Comparison of ENCODE assay signal across 13 mouse cellular contexts in the genomic region with DNA sequence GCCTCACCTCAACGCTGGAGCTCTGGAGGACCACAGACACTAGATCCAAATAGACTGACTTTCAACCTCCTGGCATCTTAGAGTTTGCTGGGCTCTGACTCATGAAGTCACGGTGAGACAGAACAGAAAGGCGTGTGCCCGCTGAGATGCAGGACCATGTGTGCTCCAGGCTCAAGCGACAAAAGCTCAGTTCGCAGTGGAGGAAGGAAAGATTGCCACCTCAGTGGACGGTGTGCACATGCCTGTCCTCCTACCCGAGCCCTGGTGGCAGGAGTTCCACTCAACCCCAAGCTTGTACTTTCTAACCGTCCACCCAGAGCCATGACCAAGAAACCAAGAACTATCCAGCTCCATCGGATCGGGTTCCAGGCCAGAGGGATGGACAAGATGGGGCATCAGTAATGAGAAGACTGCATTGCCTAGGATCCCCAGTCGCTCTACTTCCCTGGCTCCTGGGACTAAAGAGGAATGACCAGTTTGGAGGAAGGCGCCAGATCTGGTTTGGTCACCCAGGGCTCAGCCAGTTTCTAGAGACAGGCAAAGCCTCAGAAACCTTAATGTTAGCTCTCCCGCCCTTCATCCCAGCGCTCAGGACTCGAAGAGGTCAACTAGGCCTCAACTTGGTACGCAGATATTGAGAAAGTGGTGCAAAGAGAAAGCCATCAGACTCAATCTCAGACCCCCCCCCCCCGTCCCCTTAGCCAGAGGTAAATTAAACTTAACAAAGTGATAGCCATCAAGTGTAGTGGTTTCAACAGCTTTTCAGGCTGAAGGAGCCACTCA. TPM values are rescaled to one million over a fixed set of nuclear protein-coding genes. Genes with fewer than 3 reads are reported as not detected.
DNase-seq lines count a peak whose midpoint lies in the region; ATAC-seq and TF ChIP-seq lines count a peak whose summit lies in the region.
"Had no signal": no experiment of that assay in that cellular context is flagged by ENCODE, and none has a peak within 500 bp of the region (broad histone marks: within the 10 kb centered on the region; RNA-seq: fewer than 3 reads in every experiment).

No protein-coding gene starts in this region.

- H3K9ac ChIP-seq in forebrain, postnatal 0 days = no peak overlapping the region
- no peak overlapping the region for H3K9ac ChIP-seq in hindbrain, embryonic 15.5 days
- H3K9ac ChIP-seq in midbrain, postnatal 0 days (replicated peaks; ENCODE audit: low read length, poor library complexity, severe bottlenecking) = no peak overlapping the region

- no peaks in the 10 kb centered on the region for H3K9me3 ChIP-seq in forebrain, embryonic 10.5 days
- H3K9me3 ChIP-seq in forebrain, postnatal 0 days (ENCODE audit: low read length) = no peaks in the 10 kb centered on the region
- H3K9me3 ChIP-seq in hindbrain, embryonic 15.5 days = no peaks in the 10 kb centered on the region
- no peaks in the 10 kb centered on the region for H3K9me3 ChIP-seq in midbrain, postnatal 0 days (ENCODE audit: low read length)

- H3K4me2 ChIP-seq in forebrain, postnatal 0 days (ENCODE audit: low read depth) = no peak overlapping the region
- H3K4me2 ChIP-seq in hindbrain, embryonic 15.5 days = peak overlapping the region; percentile 21
- H3K4me2 ChIP-seq in midbrain, postnatal 0 days (ENCODE audit: low read depth, low read length, poor library complexity, severe bottlenecking) = peak overlapping the region; percentile 16; the same call in 1 of the 2 replicates

- peak overlapping the region; percentile 40; the same call in 1 of the 2 replicates for H3K27ac ChIP-seq in forebrain, embryonic 10.5 days
- H3K27ac ChIP-seq in forebrain, postnatal 0 days (ENCODE audit: low read depth, low read length) = no peak overlapping the region
- no peak overlapping the region for H3K27ac ChIP-seq in hindbrain, embryonic 15.5 days (replicated peaks)
- H3K27ac ChIP-seq in midbrain, postnatal 0 days (ENCODE audit: low read depth, low read length) = no peak overlapping the region

- TF ChIP-seq CTCF in forebrain, postnatal 0 days (IDR thresholded peaks at IDR 0.05; ENCODE audit: low read depth) = no peak
- no peak for TF ChIP-seq CTCF in midbrain, postnatal 0 days (IDR thresholded peaks at IDR 0.05)

- H3K36me3 ChIP-seq in forebrain, embryonic 10.5 days (replicated peaks) = no peaks in the 10 kb centered on the region
- no peaks in the 10 kb centered on the region for H3K36me3 ChIP-seq in forebrain, postnatal 0 days (ENCODE audit: insufficient read depth)
- H3K36me3 ChIP-seq in hindbrain, embryonic 15.5 days = no peaks in the 10 kb centered on the region
- no peaks in the 10 kb centered on the region for H3K36me3 ChIP-seq in midbrain, postnatal 0 days (ENCODE audit: insufficient read depth, low read length)

- peak; percentile 40 for DNase-seq in forebrain, embryonic 10.5 days (ENCODE audit: extremely low spot score, low spot score)
- DNase-seq in forebrain, postnatal 0 days = no peak
- peak; percentile 38 for DNase-seq in embryo, embryonic 10.5 days (ENCODE audit: low spot score)
- no peak for DNase-seq in midbrain, postnatal 0 days (ENCODE audit: low spot score)
- no peak for DNase-seq in frontal cortex, postnatal 25 days (ENCODE audit: low spot score in 2 of 2)
- DNase-seq in gastrocnemius, adult 18-20 months (ENCODE audit: low spot score) = no peak
- DNase-seq in Muller cell, postnatal 12 days (ENCODE audit: inconsistent ontology term) = no peak
- DNase-seq: gastrocnemius, postnatal 36 days; layer of hippocampus, postnatal 36 days; liver had no signal

- H3K27me3 ChIP-seq in forebrain, embryonic 10.5 days (ENCODE audit: poor library complexity, severe bottlenecking) = peaks cover 100% of the 10 kb centered on the region
- peaks cover 79% of the 10 kb centered on the region for H3K27me3 ChIP-seq in forebrain, postnatal 0 days (ENCODE audit: insufficient read depth, low read length)
- peaks cover 70% of the 10 kb centered on the region for H3K27me3 ChIP-seq in hindbrain, embryonic 15.5 days
- H3K27me3 ChIP-seq in midbrain, postnatal 0 days (ENCODE audit: insufficient read depth, low read length) = peaks cover 64% of the 10 kb centered on the region

- peaks cover 48% of the 10 kb centered on the region for H3K4me1 ChIP-seq in forebrain, embryonic 10.5 days
- H3K4me1 ChIP-seq in forebrain, postnatal 0 days (ENCODE audit: insufficient read depth) = no peaks in the 10 kb centered on the region; the same call in 1 of the 2 replicates
- peaks cover 24% of the 10 kb centered on the region for H3K4me1 ChIP-seq in hindbrain, embryonic 15.5 days (replicated peaks)
- peaks cover 3% of the 10 kb centered on the region; the same call in 1 of the 2 replicates for H3K4me1 ChIP-seq in midbrain, postnatal 0 days (ENCODE audit: insufficient read depth, low read length)

- ATAC-seq in forebrain, postnatal 0 days = no peak
- ATAC-seq in hindbrain, embryonic 15.5 days (ENCODE audit: low FRiP score, low read depth) = no peak
- no peak for ATAC-seq in midbrain, postnatal 0 days (ENCODE audit: low FRiP score)
- ATAC-seq: lung, postnatal 0 days had no signal

- peak overlapping the region; percentile 44; the same call in 1 of the 2 replicates for H3K4me3 ChIP-seq in forebrain, embryonic 10.5 days
- no peak overlapping the region for H3K4me3 ChIP-seq in forebrain, postnatal 0 days (ENCODE audit: low read depth, low read length)
- H3K4me3 ChIP-seq in hindbrain, embryonic 15.5 days = no peak overlapping the region
- H3K4me3 ChIP-seq in midbrain, postnatal 0 days (ENCODE audit: low read depth, low read length) = peak overlapping the region; percentile 33; the same call in 1 of the 2 replicates

- 5% methylated on average over 18 of the region's 18 CpGs for WGBS in forebrain, embryonic 10.5 days
- 27% methylated on average over 18 of the region's 18 CpGs for WGBS in forebrain, postnatal 0 days
- WGBS in hindbrain, embryonic 15.5 days = 18% methylated on average over 18 of the region's 18 CpGs
- WGBS in midbrain, postnatal 0 days = 28% methylated on average over 18 of the region's 18 CpGs

RNA-seq across cellular contexts. Expression of a gene that starts 11.9 kb away (rescaled TPM):
- polyA plus RNA-seq in forebrain, embryonic 10.5 days (2016; fragmentation: Nextera tagmentation; extraction: Ambion mirVana) = 2.8 and 4.1 TPM in 2 replicates
- 7.1 and 7.9 TPM in 2 replicates for total RNA-seq in forebrain, postnatal 0 days (2014; rRNA removed)
- polyA plus RNA-seq in forebrain, postnatal 0 days (2015; fragmentation: Nextera tagmentation; extraction: Ambion mirVana) = 3.4 and 6.0 TPM in 2 replicates
- 2.5 TPM in 2 replicates for polyA plus RNA-seq in hindbrain, embryonic 15.5 days (2015; fragmentation: Nextera tagmentation; extraction: Ambion mirVana)
- 25.8 and 34.8 TPM in 2 replicates for total RNA-seq in midbrain, postnatal 0 days (2014; rRNA removed)
- polyA plus RNA-seq in midbrain, postnatal 0 days (2015; fragmentation: Nextera tagmentation; extraction: Ambion mirVana) = 11.8 and 12.9 TPM in 2 replicates
- total RNA-seq in gastrocnemius, adult 18-20 months (2021) = not detected
- total RNA-seq: gastrocnemius, postnatal 36 days had no signal
- polyA plus RNA-seq: heart, postnatal 0 days; lung, postnatal 0 days had no signal

Comparison
In these comparisons a context has a peak if more than half of its experiments do, and no peak if none do; other contexts are left out.
1. DNase-seq: peak in forebrain, embryonic 10.5 days (single experiment) and embryo, embryonic 10.5 days (single experiment); none in forebrain, postnatal 0 days (single experiment), midbrain, postnatal 0 days (single experiment), frontal cortex, postnatal 25 days (0 of 2), gastrocnemius, adult 18-20 months (single experiment) and Muller cell, postnatal 12 days (single experiment).
2. H3K4me3 ChIP-seq: peak in forebrain, embryonic 10.5 days (single experiment) and midbrain, postnatal 0 days (single experiment); none in forebrain, postnatal 0 days (single experiment) and hindbrain, embryonic 15.5 days (single experiment).